Mouse (Mus musculus): ENCODE results near the gene Cdc37l1. TPM values are rescaled to one million over a fixed set of nuclear protein-coding genes. Genes with fewer than 3 reads are reported as not detected.
"Not testable (repeated sequence)": the region's sequence is repeated elsewhere in the genome, so short reads cannot be mapped to it uniquely, and the experiment has no call there.

The Cdc37l1 gene
- total RNA-seq, 1 experiment from 2014 or later, result 106 TPM

DNA sequence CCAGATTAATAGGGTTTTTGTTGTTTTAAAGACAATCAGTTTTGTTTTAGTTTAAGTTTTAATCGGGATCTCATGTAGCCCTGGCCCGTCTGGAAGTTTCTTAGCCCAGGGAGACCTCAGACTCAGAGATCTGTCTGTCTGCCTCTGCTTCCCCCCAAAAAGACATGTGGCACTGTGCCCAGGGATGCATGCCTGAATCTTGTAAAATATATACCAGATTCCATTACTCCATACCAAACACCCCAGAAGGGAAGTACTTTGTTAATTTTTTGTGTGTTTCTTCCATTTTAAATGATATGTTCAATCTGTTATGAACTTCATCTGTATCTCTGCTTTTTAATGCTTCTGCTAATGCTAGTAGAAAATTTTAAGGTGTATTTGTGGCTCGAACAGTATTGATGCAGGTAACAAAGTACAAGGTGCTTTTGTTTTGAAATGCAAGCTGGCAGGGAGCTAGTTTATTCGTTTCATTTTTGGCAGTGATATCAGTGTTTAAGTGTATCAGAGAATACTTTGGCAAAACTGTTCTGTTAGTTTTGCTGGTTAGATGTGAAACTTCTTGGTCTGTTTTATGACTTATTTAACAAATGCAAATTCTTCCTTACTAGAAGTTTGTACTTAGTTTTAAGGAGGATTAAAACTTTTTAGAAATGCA, 8.0 kb downstream of the Cdc37l1 start:
- no peak for ATAC-seq (ENCODE audit: extremely low read depth, insufficient number of reproducible peaks, low FRiP score, poor library complexity, severe bottlenecking)

DNA sequence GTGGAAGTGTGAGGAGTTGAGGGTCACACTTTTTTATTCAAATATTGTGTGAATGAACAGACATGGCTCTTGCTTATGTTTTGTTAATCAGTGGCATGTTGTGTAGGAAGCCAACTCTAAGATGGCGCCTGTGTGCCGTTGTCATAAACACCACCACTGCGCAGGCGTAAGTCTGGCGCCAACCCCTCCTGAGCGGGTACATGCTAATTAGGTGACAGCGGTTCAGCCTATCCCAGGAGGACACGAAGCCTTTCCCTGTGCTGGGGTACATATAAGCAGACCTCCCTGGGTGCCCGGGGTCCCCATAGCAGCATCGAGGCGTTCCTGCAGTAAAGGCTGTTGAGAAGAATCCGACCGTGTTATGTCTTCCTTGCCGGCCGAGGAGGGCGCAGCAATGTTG, 10.2 kb downstream of the Cdc37l1 start:
- ATAC-seq (ENCODE audit: extremely low read depth, insufficient number of reproducible peaks, low FRiP score, poor library complexity, severe bottlenecking), result not testable (repeated sequence)

DNA sequence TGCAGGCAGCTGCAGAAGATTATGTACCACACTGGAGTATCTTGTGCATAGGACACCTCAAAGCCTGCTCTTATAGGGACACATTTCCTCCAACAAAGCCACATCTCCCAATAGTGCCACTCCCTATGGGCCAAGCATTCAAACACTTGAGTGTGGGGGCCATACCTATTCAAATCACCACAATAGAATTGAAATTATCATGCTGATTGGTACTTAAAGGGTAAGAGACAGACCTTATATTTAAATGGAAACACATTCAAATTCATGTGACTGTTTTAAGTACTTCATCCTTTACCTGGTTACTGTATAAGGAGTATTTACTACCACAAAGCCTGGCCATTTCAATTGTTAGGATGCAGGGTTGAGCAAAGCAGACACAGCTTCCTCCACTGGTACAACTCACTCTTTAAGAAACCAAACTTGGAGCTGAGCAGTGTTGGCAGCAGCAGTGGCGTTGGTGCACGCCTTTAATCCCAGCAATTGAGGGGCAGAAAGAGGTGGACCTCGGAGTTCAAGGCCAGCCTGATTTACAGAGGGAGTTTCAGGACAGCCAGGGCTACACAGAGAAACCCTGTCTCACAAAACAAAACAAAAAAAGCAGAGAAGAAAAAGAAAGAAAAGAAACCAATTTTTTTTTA, 18.0 kb downstream of the Cdc37l1 start:
- no peak for ATAC-seq (ENCODE audit: extremely low read depth, insufficient number of reproducible peaks, low FRiP score, poor library complexity, severe bottlenecking)

DNA sequence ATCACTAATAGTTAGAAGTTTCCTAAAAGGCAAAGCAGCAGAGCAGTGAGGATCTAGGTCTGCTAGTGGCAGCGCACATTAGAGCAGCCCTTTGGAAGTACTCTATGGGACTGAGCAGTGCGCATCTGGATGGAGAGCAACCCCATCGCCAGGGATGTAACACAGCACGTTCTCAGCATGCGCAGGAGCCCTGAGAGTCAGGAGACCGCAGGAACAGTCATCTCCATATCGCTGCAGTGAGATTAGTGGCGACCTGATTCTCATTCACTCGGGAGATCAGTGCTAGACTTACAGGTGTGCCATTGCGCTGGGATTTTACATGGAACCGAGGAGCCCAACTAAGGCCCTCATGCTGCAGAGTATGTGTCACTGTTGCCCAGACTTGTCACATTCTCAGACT, 18.9 kb downstream of the Cdc37l1 start:
- ATAC-seq (ENCODE audit: extremely low read depth, insufficient number of reproducible peaks, low FRiP score, poor library complexity, severe bottlenecking), result no peak

DNA sequence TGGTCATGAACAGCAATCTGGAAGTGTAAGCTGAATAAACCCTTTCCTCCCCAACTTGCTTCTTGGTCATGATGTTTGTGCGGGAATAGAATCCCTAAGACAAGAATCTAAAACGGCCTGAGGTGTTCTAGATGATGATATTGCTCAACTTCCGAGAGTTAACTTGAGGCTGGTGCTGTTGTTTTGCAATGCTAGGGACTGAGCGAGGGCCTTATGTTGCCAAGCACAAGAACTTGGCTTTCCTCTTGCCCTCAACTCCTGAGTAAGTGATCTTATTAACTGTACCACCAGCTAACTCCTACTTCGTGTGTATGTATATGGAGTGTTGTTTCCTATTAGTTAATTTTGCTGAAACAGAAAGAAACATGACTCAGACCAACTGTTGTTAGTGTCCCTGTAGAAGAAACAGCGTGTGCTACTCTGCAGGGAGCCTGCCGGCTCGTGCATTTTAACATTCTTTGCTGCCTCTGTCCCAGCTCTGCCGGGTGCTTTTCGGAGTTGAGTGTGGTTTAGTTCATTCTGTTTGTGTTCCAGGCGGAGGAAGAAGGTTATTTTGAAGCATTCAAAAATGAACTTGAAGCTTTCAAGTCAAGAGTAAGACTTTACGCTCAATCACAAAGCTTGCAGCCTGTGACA, 21.3 kb downstream of the Cdc37l1 start:
- ATAC-seq (ENCODE audit: extremely low read depth, insufficient number of reproducible peaks, low FRiP score, poor library complexity, severe bottlenecking), result no peak

DNA sequence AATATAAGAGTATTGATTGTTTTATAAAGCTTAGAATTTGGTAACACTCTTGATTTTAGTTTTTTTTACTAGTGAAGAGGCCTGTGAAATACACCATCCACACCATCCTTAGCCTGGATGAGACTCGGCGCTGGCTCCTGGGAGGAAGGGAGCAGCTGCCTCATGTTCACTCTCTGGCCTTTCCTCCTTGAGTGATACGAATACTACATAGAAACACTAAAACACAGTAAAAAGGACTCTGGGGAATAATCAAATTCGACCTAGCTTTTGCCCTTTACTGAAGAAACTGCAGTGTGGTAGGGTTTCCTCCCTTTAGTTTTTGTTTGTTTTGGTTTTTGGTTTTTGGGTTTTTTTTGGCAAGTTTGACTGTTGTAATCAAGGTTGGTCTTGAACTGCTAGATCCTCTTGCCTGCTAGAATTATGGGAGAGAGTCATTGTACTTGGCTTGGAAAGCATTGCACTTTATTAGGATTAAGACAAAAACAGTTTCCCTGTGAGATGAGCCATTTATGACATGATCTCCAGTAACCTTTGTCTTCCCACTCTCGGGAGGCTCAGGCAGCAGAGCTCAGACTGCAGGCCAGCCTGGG, 24.4 kb downstream of the Cdc37l1 start:
- no peak for ATAC-seq (ENCODE audit: extremely low read depth, insufficient number of reproducible peaks, low FRiP score, poor library complexity, severe bottlenecking)

DNA sequence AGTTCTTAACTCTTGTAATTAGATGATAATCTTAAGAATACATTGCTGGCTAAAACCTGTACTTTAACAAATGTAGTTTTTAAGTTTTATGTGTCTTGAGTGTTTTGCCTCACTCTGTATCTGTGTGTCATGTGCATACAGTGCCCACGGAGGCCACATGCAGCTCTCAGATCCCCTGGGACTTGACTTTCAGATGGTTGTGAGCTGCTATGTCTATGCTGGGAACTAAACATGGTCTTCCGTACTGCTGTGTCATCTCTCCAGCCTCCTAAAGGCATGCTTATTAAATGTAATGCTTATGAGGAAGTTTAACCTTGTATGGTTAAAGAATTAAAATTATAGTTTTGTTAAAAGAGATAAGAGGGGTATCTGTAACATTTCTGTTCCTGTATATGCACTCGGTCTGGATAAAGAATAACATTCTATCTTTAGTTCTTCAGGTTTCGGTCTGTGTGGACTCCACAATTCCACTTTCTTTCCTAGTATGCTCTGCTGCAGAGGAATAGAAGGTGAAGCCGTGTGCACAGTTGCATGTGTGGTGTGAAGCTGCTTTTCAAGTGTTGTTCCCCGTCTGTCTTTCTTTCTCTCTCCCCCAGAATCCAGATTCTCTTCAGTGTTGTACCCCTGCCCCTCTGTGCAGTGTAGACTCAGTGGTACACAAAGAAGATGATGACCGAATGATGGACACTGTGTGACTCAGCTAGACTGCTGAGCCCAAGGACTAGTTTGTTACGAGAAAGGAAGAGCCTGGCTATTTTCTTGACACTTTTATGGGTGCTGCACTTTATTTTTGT, 25.5 kb downstream of the Cdc37l1 start:
- ATAC-seq (ENCODE audit: extremely low read depth, insufficient number of reproducible peaks, low FRiP score, poor library complexity, severe bottlenecking), result no peak

DNA sequence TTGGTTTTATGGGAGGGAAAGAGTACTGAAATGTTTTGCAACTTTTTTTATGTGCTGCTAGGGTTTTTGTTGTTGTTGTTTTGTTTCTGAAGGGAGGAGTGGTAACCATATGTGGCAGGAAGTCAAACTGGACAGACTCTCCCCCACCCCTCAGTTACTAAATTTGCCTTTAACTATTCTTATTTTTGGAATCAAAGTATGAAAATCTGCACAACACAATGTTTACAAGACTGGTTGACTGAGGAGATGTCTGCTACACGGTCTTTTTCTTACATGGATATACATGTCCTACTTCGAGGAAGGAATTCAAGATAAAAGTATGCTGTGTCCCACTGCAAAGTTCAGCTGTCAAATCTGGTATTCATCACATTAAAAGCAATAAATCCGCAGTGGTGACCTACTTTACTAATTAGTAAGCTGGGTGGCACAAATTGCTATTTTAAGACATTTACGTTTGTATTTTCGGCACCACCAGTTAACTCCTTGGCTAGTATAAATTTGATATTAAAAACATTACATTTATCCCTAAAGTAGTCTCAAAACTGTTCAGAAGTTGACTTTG, 26.1 kb downstream of the Cdc37l1 start:
- no peak for ATAC-seq (ENCODE audit: extremely low read depth, insufficient number of reproducible peaks, low FRiP score, poor library complexity, severe bottlenecking)

DNA sequence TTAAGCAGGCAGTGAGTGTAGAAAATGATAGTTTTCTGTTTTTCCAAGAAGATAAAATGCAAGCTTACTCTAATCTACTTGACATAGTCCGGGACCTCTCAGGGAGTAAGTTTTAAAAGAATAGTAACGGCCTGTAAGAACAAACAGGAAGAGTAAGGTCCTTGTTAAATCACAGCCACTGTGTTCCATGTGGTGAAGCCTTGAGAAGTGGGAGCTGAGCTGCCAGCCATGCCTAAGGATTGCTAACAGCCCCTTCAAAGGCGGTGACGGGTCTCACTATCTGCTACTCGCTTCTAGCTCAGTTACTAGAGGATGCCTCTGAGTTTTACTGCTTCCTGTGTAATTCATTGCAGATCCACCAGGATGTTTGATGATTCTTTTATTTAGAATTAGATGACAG, 26.6 kb downstream of the Cdc37l1 start:
- no peak for ATAC-seq (ENCODE audit: extremely low read depth, insufficient number of reproducible peaks, low FRiP score, poor library complexity, severe bottlenecking)

DNA sequence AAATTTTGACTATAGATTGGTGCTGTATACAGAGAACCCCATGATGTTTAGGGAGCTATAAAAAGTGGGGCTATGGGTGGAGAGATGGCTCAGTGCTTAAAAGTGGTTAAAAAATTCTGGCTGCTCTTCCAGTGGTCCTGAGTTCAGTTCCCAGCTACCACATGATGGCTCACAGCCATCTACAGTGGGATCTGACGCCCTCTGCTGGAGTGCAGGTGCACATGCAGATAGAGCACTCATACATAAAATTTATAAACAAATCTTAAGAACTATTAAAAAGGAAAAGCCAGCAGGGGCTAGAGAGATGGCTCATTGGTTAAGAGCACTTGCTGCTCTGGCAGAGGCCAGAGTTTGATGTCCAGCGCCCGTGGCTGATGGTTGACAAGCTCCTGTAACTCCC, 29.5 kb downstream of the Cdc37l1 start:
- no peak for ATAC-seq (ENCODE audit: extremely low read depth, insufficient number of reproducible peaks, low FRiP score, poor library complexity, severe bottlenecking)

DNA sequence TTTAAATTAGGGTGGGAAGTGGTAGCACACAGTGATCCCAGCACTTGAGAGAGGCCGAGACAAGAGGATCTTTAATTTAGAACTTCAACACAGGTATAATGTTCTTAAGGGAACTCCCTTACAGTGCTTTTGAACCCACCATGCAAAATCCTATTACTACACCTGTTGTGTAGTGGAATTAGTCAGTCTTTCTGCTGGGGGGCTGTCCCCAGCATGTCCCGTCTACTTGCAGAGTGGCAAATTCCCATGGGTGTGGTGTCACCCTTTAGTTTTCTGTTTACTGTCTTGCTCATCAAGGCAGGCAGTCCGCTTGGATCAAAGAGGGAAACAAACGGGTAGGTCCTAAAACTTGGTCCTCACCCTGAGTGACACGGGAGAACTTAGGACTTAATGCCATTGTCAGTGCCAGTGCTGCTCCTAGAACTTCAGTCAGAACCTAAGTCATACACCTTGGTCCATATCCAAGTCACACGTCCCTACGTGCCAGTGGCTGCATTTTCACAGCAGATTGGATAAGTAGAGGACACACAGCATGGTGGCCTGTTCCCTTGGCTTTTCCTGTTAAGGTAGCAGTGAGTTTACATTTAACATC, 31.7 kb downstream of the Cdc37l1 start:
- no peak for ATAC-seq (ENCODE audit: extremely low read depth, insufficient number of reproducible peaks, low FRiP score, poor library complexity, severe bottlenecking)

DNA sequence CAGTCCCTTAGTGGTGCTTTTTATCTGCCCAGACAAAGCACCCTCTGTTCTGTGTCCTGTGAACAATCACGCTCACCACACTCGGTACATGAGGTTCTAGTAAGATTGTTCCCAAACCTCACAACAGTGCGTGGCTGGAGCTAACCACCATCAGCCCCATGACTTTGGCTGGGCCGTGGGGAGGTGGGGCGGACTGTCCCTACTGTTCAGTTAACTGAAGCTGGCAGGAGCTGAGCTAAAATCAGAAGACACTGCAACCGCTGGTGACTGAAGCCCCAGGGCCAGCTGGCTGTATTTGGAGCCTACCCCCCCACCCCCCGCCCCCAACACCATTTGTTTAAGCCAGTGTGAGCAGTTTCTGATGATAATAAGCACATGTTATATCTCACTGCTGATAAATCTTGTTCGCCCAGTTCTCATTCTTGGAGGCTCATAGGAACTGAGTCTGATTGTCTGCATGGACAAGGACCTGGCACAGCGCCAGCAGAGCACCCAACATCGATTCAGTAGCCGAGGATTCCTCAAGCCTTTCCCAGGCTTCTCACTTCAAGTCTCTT, 34.3 kb downstream of the Cdc37l1 start:
- ATAC-seq (ENCODE audit: extremely low read depth, insufficient number of reproducible peaks, low FRiP score, poor library complexity, severe bottlenecking), result no peak

DNA sequence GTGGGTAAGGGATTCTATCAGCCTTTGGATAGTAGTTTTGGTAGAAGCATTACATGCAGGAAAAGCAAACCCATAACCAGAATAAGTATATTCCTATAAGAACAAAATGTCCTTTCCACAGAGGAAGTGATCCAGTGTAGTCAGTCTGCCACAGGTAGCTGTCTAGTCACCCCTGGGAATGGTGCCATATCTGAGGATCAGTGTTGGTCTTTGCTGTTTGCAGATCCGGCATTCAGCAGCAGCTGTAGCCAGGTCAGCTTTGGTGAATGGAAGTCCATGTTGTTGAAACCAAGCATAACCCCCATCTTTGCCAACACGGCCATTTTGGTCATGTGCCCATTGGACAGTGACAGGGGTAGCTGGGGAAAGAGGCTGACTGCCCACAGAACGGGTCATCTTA, 41.6 kb downstream of the Cdc37l1 start:
- ATAC-seq (ENCODE audit: extremely low read depth, insufficient number of reproducible peaks, low FRiP score, poor library complexity, severe bottlenecking), result no peak

DNA sequence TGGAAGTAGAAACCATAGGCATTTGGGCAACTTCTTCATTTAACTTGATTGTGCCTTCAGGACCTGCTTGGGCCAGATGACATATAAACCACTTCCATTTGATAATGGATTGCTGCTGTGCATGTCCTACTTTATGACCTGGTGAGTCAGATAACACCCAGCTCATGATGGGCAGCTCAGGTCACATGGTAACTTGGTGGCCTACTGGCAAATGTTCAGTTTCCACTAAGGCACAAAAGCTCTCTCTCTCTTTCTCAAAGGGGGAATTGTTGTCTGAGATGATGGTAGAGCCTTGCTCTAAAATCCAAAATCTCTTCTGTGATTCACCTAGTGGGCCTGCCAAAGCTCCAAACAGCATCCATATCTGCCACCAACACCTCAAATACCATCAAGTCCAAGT, 42.5 kb downstream of the Cdc37l1 start:
- ATAC-seq (ENCODE audit: extremely low read depth, insufficient number of reproducible peaks, low FRiP score, poor library complexity, severe bottlenecking), result no peak

DNA sequence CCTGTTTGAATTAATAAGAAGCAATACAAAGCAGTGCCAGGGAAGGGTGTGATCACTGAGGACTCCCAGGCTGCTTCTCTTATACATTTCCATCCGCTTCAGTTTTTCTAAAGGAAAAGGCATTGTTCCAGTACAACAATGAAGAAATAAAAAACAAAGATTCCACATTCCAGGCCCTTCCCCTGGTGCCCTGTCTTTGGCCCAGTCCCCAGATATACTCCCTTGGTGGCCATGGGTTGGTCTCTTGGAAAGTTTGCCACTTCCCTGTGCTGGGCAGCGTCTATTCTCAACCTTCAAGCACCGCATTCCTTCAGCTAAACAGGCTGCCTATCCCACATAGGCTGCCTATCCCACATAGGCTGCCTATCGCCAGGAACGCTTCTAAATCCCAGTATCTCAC, 46.9 kb downstream of the Cdc37l1 start:
- no peak for ATAC-seq (ENCODE audit: extremely low read depth, insufficient number of reproducible peaks, low FRiP score, poor library complexity, severe bottlenecking)

DNA sequence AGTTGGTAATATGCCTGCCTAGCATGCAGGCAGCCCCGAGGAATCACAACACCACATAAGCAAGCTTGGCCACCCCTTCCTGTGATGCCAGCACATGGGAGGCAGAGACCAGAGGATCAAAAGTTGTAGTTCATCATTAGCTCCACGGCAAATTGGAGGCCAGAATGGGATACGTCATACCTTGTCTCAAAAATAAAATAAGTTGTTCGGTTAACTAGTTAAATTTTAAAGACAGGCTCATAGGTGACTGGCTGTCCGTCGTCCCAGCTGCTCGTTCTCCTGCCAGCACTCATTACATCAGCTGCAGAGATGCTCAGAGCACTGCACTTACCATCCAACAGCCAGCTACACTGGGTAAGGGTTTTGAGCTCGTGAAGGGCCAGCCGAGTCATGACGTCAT, 47.4 kb downstream of the Cdc37l1 start:
- no peak for ATAC-seq (ENCODE audit: extremely low read depth, insufficient number of reproducible peaks, low FRiP score, poor library complexity, severe bottlenecking)

DNA sequence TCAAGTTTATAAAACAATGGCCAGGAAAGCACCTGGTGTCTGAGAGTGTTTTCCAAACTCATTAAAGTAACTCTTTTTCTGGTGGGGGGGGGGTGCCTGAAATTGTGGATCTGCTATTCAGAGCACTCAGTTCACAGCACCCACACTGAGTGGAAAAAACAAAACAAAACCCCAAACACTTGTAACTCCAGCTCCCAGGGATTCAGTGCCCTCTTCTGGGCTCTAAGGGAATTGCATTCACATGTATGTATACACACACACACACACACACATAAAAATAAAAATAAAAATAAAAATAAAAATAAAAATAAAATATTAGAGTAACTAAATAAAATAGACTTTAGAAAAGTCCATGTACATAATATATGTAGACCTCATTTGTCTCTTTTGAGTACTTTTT, 49.2 kb downstream of the Cdc37l1 start:
- no peak for ATAC-seq (ENCODE audit: extremely low read depth, insufficient number of reproducible peaks, low FRiP score, poor library complexity, severe bottlenecking)

DNA sequence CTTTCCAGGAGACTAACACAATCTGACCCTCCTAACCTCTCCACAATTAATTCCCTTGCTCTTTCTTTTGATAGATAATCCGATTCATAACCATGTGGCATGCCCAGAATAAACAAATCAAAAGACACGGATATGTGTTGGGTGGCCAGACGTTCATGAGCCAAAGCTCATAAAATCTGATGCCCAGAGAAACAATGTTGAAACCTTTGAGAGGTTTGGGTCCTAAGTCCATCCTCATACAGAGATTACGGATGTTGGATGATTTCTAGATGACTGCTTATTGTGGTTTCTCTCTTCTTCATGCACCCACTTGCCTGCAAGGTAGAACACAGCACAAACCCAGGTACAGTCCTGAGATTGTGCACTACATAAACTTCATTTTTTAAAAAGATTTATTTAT, 50.1 kb downstream of the Cdc37l1 start:
- ATAC-seq (ENCODE audit: extremely low read depth, insufficient number of reproducible peaks, low FRiP score, poor library complexity, severe bottlenecking), result no peak

DNA sequence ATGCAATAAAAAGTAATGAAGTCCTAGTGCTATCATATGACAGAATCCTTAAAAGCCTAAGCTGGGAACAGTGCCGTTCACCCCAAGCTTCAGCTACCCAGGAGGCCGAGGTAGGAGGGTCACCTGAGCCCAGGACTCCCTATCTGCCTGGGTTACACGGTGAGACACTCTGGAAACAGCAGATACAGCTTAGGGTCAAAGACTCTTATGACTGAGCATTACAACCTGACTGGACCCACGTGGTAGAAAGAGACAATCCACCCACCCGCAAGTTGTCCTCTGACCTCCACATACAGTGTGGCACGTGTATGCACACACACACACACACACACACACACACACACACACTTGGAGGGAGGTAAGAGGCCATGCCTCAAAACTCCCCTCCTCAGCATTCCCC, 52.0 kb downstream of the Cdc37l1 start:
- ATAC-seq (ENCODE audit: extremely low read depth, insufficient number of reproducible peaks, low FRiP score, poor library complexity, severe bottlenecking), result no peak

Data from neutrophil, adult 5-6 weeks (primary cell).